Mouse (Mus musculus): ENCODE data around the gene Cadm1.

GRCm38 (mm10) chr9:47752516-47752915 is 222.5 kb downstream of the Cadm1 start:
- TF ChIP-seq CTCF (IDR thresholded peaks at IDR 0.05; ENCODE audit: extremely low read depth, insufficient read length, insufficient replicate concordance, low read depth, low read length) (no peak), POLR2A (IDR thresholded peaks at IDR 0.05; ENCODE audit: low read depth, low read length) (no peak)
